Mouse (Mus musculus): ENCODE data around the gene Tpgs1. TPM values are rescaled to one million over a fixed set of nuclear protein-coding genes. Genes with fewer than 3 reads are reported as not detected.

Tpgs1 gene
- polyA plus RNA-seq (2017; shearing (Covaris generic)): 26.2 TPM

DNA sequence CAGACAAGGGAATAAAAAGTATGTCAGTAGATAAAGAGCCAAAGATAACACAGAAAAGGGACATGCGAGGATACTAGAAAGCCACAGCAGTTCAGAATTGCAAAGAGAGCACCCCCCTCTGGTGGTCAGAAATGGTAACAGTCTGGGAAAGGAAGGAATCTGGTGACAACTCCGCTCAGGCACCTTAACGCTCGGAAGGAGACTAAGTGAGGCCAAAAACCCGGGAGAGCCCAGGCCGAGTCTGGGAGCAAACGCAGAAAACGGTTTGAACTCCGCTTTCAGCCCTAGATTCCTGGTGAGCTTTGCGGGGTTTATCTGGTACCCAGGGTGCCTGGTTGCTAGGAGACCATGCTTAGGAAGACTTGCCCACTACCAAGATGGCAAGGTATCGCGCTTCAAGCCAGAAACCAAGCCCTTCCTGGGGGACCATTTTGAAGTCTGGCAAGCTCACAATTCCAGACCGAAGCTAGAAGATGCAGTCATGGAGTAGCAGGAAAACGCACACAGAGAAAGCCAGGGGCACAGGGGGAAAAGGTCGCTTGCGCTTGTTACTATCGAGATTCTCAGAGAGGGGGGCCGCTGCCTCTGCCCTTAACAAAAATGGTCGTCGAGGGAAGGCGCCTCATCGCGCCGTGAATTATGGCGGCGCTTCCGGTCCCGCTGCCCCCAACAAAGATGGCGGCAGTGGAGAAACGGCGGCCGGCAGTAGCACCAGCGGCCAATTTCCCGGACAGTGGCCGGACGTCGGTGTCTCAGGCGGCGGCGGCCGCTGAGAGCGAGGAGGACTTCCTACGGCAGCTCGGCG lies at the start of gene Tpgs1:
TSS of gene Tpgs1 (plus strand) at position 599 of the 805 bp plus-strand sequence.

DNA sequence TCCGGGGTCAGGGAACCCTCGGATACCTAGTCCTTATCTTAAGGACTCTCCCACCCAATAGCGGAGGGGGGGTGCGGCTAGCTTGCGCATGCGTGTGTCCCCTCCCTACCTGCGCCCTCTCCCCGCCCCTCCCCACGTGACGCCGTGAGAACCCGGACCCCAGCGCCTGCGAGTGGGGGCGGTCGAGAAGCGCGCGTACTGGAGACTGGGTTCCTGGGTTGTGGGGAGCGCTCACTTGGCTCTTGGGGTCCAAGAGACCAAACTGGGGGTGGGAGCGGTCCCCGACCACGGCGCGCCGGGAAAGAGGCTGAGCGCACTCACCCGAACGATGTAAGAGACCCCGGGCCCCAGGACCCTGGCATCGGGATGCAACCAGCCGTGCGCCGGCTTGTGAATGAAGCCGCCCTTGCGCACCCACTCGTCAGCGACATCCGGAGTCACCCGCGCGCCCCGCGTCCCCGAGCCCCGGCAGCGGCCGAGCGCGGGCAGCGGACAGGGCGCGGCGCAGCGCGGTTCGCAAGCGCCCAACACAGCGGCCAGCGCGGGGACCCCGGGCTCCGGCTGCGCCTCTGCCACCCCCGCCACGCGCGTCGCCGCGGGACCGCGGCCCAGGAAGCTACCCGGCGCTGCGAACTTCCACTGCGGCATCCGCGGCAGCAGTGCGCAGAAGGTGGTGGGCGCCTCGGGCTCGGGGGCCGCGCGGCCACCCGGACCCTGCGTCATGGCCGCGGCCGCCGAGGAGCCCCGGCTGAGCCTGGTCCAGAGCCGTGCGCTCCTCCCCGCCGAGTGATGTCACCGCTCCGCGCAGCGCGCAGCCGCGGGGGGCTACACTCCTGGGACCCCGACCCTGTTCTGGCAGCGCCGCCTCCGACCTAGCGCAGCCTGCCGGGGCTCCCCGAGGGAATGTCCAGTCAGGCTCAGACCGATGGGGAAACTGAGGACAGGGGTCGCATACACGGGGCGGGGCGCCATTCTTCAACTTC lies 31.8 kb upstream of the Tpgs1 start, which contains the start of gene Shc2:
TSS of gene Shc2 (minus strand) at position 791 of the 983 bp plus-strand sequence.

DNA sequence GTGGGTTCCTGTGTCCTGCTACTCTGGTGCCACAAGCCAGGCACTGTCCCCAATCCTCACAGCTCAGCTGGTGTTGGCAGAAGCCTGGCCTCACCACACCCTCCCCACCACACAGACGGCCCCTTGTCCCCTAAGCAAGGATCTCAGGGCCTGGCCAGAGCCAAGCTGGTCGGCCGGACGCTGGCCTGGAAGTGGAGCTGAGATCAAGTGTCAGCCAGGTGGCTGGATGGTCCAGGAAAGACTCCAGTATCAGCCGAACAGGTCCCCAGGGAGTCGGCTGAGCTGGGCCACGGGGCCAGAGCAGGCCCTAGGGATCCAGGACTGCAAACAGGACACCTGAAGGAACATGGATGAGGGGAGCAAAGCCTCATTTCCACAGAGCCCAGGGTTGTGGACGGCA lies 23.5 kb upstream of the Tpgs1 start, which contains the start of gene Odf3l2:
TSS of gene Odf3l2 (minus strand) at position 28 of the 400 bp plus-strand sequence.

DNA sequence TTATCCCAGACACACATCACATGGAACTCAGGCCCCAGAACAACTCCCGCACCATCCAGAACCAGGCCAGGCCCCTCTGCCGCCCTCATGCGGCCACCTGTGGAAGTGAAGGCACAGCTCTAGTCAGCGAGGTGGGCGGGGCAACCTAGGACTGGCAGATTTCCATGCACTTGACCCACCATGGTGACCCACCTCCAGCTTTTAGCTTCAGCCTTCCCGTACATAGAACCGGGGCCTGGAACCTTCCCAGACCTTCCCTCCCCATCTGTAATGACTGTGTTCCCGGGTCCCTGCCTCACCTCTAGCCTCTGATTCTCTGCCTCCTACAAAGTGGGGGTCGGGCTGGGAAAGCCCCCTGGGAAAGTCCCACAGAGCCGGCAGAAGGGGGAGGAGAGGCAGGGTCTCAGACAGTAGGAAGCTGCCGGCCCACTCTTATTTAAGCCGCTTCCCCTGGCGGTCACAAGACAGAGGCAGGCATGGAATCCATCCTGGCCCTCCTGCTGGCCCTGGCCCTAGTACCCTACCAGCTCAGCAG lies 5.0 kb upstream of the Tpgs1 start, which contains the start of gene Madcam1:
TSS of gene Madcam1 (plus strand) at position 429 of the 535 bp plus-strand sequence.

DNA sequence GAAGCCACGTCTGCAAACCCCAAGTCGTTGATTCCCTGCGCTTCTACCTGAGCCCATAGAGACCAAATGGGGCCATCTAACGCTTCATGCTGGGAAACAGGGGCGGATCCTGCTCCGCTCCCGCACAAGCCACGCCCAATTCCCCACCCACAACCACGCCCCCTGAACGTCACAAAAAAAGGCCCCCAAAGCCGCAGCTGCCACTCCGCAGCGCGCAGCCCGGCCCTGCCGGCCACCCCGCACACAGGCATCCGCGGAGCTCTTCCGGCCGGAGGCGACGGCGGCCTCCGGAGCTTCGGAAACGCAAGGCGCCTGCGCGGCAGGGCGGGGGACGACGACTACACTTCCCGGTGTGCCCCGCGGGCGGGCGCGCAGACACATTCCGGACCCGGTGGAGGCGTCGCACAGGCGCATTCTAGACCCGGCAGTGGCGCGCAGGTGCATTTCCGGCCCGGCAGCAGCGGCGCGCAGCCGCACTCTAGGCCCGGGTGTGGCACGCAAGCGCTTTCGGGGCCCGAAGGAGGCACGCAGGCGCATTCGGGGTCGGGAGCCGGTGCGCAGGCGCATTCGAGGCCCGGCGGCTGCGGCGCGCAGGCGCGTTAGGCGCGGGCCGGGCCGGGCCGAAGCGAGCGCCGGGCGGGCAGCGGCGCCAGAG lies 12.5 kb downstream of the Tpgs1 start, which contains the start of gene Cdc34:
TSS of gene Cdc34 (plus strand) at position 605 of the 655 bp plus-strand sequence.

GRCm38 (mm10) chr10:79688720-79689119 lies 19.6 kb downstream of the Tpgs1 start, which contains the start of gene Gzmm:
Gene Gzmm, plus strand, starts transcription at chr10:79689020.

GRCm38 (mm10) chr10:79704065-79704969 lies 35.1 kb downstream of the Tpgs1 start, which contains the start of gene Bsg:
Gene Bsg, plus strand, starts transcription at chr10:79704491.

GRCm38 (mm10) chr10:79716254-79716987 lies 47.3 kb downstream of the Tpgs1 start, which contains the start of gene Hcn2:
Gene Hcn2, plus strand, starts transcription at chr10:79716634.

Other genes with a start within 250 kb of the Tpgs1 start
- gene Vmn2r83, start 200.6 kb upstream of the Tpgs1 start, polyA plus RNA-seq (2017; shearing (Covaris generic)): 0.10 TPM
- gene Plpp2, start 135.6 kb upstream of the Tpgs1 start, polyA plus RNA-seq (2017; shearing (Covaris generic)): 3.7 TPM
- gene Mier2, start 114.2 kb upstream of the Tpgs1 start, polyA plus RNA-seq (2017; shearing (Covaris generic)): 38.1 TPM
- 0.35 TPM for gene Theg, start 82.0 kb upstream of the Tpgs1 start, polyA plus RNA-seq (2017; shearing (Covaris generic))
- gene C2cd4c, start 55.3 kb upstream of the Tpgs1 start, polyA plus RNA-seq (2017; shearing (Covaris generic)): not detected
- gene Shc2, start 31.5 kb upstream of the Tpgs1 start, polyA plus RNA-seq (2017; shearing (Covaris generic)): 0.17 TPM
- not detected for gene Odf3l2, start 23.6 kb upstream of the Tpgs1 start, polyA plus RNA-seq (2017; shearing (Covaris generic))
- gene Madcam1, start 4.8 kb upstream of the Tpgs1 start, polyA plus RNA-seq (2017; shearing (Covaris generic)): 0.54 TPM
- 78.4 TPM for gene Cdc34, start 12.8 kb downstream of the Tpgs1 start, polyA plus RNA-seq (2017; shearing (Covaris generic))
- gene Gzmm, start 19.7 kb downstream of the Tpgs1 start, polyA plus RNA-seq (2017; shearing (Covaris generic)): 8.2 TPM
- gene Bsg, start 35.1 kb downstream of the Tpgs1 start, polyA plus RNA-seq (2017; shearing (Covaris generic)): 207 TPM
- gene Hcn2, start 47.3 kb downstream of the Tpgs1 start, polyA plus RNA-seq (2017; shearing (Covaris generic)): not detected
- gene Polrmt, start 77.2 kb downstream of the Tpgs1 start, polyA plus RNA-seq (2017; shearing (Covaris generic)): 31.9 TPM
- not detected for gene Fgf22, start 85.7 kb downstream of the Tpgs1 start, polyA plus RNA-seq (2017; shearing (Covaris generic))
- 41.8 TPM for gene Rnf126, start 97.6 kb downstream of the Tpgs1 start, polyA plus RNA-seq (2017; shearing (Covaris generic))
- not detected for gene Fstl3, start 107.9 kb downstream of the Tpgs1 start, polyA plus RNA-seq (2017; shearing (Covaris generic))
- gene Prss57, start 121.6 kb downstream of the Tpgs1 start, polyA plus RNA-seq (2017; shearing (Covaris generic)): 0.17 TPM
- gene Palm, start 124.2 kb downstream of the Tpgs1 start, polyA plus RNA-seq (2017; shearing (Covaris generic)): 4.5 TPM
- gene Misp, start 151.6 kb downstream of the Tpgs1 start, polyA plus RNA-seq (2017; shearing (Covaris generic)): 0.44 TPM
- gene Ptbp1, start 185.1 kb downstream of the Tpgs1 start, polyA plus RNA-seq (2017; shearing (Covaris generic)): 478 TPM
- gene Prtn3, start 205.1 kb downstream of the Tpgs1 start, polyA plus RNA-seq (2017; shearing (Covaris generic)): not detected
- gene Plppr3, start 205.3 kb downstream of the Tpgs1 start, polyA plus RNA-seq (2017; shearing (Covaris generic)): 6.8 TPM
- gene Elane, start 216.9 kb downstream of the Tpgs1 start, polyA plus RNA-seq (2017; shearing (Covaris generic)): not detected
- gene Cfd, start 221.5 kb downstream of the Tpgs1 start, polyA plus RNA-seq (2017; shearing (Covaris generic)): not detected
- gene Med16, start 239.6 kb downstream of the Tpgs1 start, polyA plus RNA-seq (2017; shearing (Covaris generic)): 27.3 TPM
- gene Gm26602, start 241.5 kb downstream of the Tpgs1 start, polyA plus RNA-seq (2017; shearing (Covaris generic)): 19.6 TPM
- 0.26 TPM for gene Kiss1r, start 247.6 kb downstream of the Tpgs1 start, polyA plus RNA-seq (2017; shearing (Covaris generic))

Data from effector memory CD4-positive, alpha-beta T cell, adult 7 months (primary cell).